Mouse (Mus musculus) kidney, embryonic 15.5 days (tissue): Measurements from ENCODE around the gene Adam17. TPM values are rescaled to one million over a fixed set of nuclear protein-coding genes. Genes with fewer than 3 reads are reported as not detected.
"Not testable (repeated sequence)": the region's sequence is repeated elsewhere in the genome, so short reads cannot be mapped to it uniquely, and the experiment has no call there.

Experiments used
- ATAC-seq: fragments of 200-750 bp; cut with Nextera tagmentation; replicated peaks from 2 replicates; pipeline ENCODE4 v1.8.0; 2017; ENCODE audit warnings: moderate TSS enrichment; ENCODE audit not compliant: low FRiP score
- H3K27ac ChIP-seq: fragments of 300-500 bp; sonication (generic); 2 replicates; pipeline ENCODE4 v1.5.1; 2015; ENCODE audit warnings: mild to moderate bottlenecking, inconsistent platforms
- H3K27me3 ChIP-seq: fragments of 300-500 bp; sonication (generic); 2 replicates; pipeline ENCODE4 v1.6.1; 2015; ENCODE audit warnings: inconsistent platforms
- H3K36me3 ChIP-seq: fragments of 300-500 bp; sonication (generic); 2 replicates; pipeline ENCODE4 v1.6.1; 2015; ENCODE audit warnings: inconsistent platforms
- H3K4me1 ChIP-seq: fragments of 300-500 bp; sonication (generic); 2 replicates; pipeline ENCODE4 v1.6.1; 2015; ENCODE audit warnings: inconsistent platforms
- H3K4me2 ChIP-seq: fragments of 300-500 bp; sonication (generic); 2 replicates; pipeline ENCODE4 v1.6.1; 2015; ENCODE audit warnings: moderate library complexity, mild to moderate bottlenecking, inconsistent platforms
- H3K4me3 ChIP-seq: fragments of 300-500 bp; sonication (generic); replicated peaks from 2 replicates; pipeline ENCODE4 v1.5.1; 2015; ENCODE audit warnings: mild to moderate bottlenecking, inconsistent platforms
- H3K9ac ChIP-seq: fragments of 300-500 bp; sonication (generic); 2 replicates; pipeline ENCODE4 v1.6.1; 2015; ENCODE audit warnings: mild to moderate bottlenecking, inconsistent platforms
- H3K9me3 ChIP-seq: fragments of 300-500 bp; sonication (generic); replicated peaks from 2 replicates; pipeline ENCODE4 v1.6.1; 2016; ENCODE audit warnings: inconsistent platforms
- WGBS: fragments of 180-500 bp; shearing (Covaris S2); methylation state at CpG from one replicate; pipeline ENCODE4 v1.1.7; 2015; ENCODE audit warnings: mixed read lengths; 5-methylcytosine and 5-hydroxymethylcytosine counted together
- polyA plus RNA-seq: library from polyadenylated mRNA; unstranded; fragments of >200 nt; fragmentation: Nextera tagmentation; extraction: Ambion mirVana; gene quantifications from 2 replicates; pipeline ENCODE4 v1.2.1, GENCODE M21; 2015

Gene Adam17
- 42.9 and 44.9 TPM in 2 replicates for polyA plus RNA-seq

- Histone ChIP-seq H3K9ac (peak within 1 kb of the TSS; percentile 79), H3K9me3 (no peaks in the 10 kb centered on the region), H3K27ac (peak within 1 kb of the TSS; percentile 96), H3K4me1 (peaks cover 14% of the 10 kb centered on the region), H3K4me2 (peak within 1 kb of the TSS; percentile 59), H3K27me3 (no peaks in the 10 kb centered on the region), H3K4me3 (peak within 1 kb of the TSS; percentile 69), H3K36me3 (no peaks in the 10 kb centered on the region)
- ATAC-seq: peak; percentile 98
- WGBS: under 1% methylated on average over 55 of the region's 55 CpGs
Measured at GRCm38 (mm10) chr12:21373100-21373819, at the start of gene Adam17. Gene Adam17, minus strand, starts transcription at chr12:21373632.

GRCm38 (mm10) chr12:21418621-21419131 lies 45.2 kb upstream of the Adam17 start:
- H3K27ac ChIP-seq: peak overlapping the region; percentile 87
- WGBS: 32% methylated on average over 11 of the region's 11 CpGs
- H3K9ac ChIP-seq: peak overlapping the region; percentile 43
- peaks cover 15% of the 10 kb centered on the region for H3K36me3 ChIP-seq
- H3K4me3 ChIP-seq: peak overlapping the region; percentile 96
- H3K9me3 ChIP-seq: no peaks in the 10 kb centered on the region
- no peak for ATAC-seq
- H3K4me1 ChIP-seq: peaks cover 27% of the 10 kb centered on the region
- H3K27me3 ChIP-seq: no peaks in the 10 kb centered on the region
- H3K4me2 ChIP-seq: peak overlapping the region; percentile 67

GRCm38 (mm10) chr12:21418083-21418482 lies 44.7 kb upstream of the Adam17 start:
- no peak for ATAC-seq
- Histone ChIP-seq H3K9ac (peak overlapping the region; percentile 43), H3K4me1 (peaks cover 27% of the 10 kb centered on the region), H3K4me2 (peak overlapping the region; percentile 67), H3K4me3 (peak overlapping the region; percentile 96), H3K9me3 (peaks cover 5% of the 10 kb centered on the region), H3K27me3 (no peaks in the 10 kb centered on the region), H3K27ac (peak overlapping the region; percentile 87), H3K36me3 (peaks cover 21% of the 10 kb centered on the region)
- WGBS: 4% methylated on average over 10 of the region's 10 CpGs

GRCm38 (mm10) chr12:21417100-21418070 lies 44.0 kb upstream of the Adam17 start, which contains the start of gene Ywhaq:
Gene Ywhaq, minus strand, starts transcription at chr12:21417637.
- H3K4me3 ChIP-seq: peak within 1 kb of the TSS; percentile 96
- peak; percentile 100 for ATAC-seq
- peak within 1 kb of the TSS; percentile 67 for H3K4me2 ChIP-seq
- H3K4me1 ChIP-seq: peaks cover 27% of the 10 kb centered on the region
- peaks cover 10% of the 10 kb centered on the region for H3K9me3 ChIP-seq
- under 1% methylated on average over 94 of the region's 103 CpGs for WGBS
- peak within 1 kb of the TSS; percentile 100 for H3K27ac ChIP-seq
- H3K27me3 ChIP-seq: no peaks in the 10 kb centered on the region
- H3K36me3 ChIP-seq: peaks cover 28% of the 10 kb centered on the region
- peak within 1 kb of the TSS; percentile 97 for H3K9ac ChIP-seq

GRCm38 (mm10) chr12:21416506-21416905 lies 43.1 kb upstream of the Adam17 start:
- ATAC-seq: no peak
- peaks cover 36% of the 10 kb centered on the region for H3K36me3 ChIP-seq
- H3K27ac ChIP-seq: 0 out of 2 replicates have a peak overlapping the region, but pooled peaks have one; percentile 37
- peaks cover 27% of the 10 kb centered on the region for H3K4me1 ChIP-seq
- WGBS: under 1% methylated on average over 15 of the region's 15 CpGs
- peaks cover 10% of the 10 kb centered on the region for H3K9me3 ChIP-seq
- peak overlapping the region; percentile 62 for H3K4me2 ChIP-seq
- H3K4me3 ChIP-seq: peak overlapping the region; percentile 96
- no peaks in the 10 kb centered on the region for H3K27me3 ChIP-seq
- peak overlapping the region; percentile 97 for H3K9ac ChIP-seq

GRCm38 (mm10) chr12:21410620-21411019 lies 37.2 kb upstream of the Adam17 start:
- no peak overlapping the region for H3K4me3 ChIP-seq
- peaks cover 80% of the 10 kb centered on the region for H3K36me3 ChIP-seq
- no peak overlapping the region for H3K27ac ChIP-seq
- peaks cover 13% of the 10 kb centered on the region for H3K4me1 ChIP-seq
- H3K9ac ChIP-seq: no peak overlapping the region
- no peaks in the 10 kb centered on the region for H3K27me3 ChIP-seq
- H3K9me3 ChIP-seq: peaks cover 10% of the 10 kb centered on the region
- ATAC-seq: no peak
- WGBS: 97% methylated on average over 2 of the region's 2 CpGs
- no peak overlapping the region for H3K4me2 ChIP-seq

GRCm38 (mm10) chr12:21409651-21410050 lies 36.2 kb upstream of the Adam17 start:
- no peak overlapping the region for H3K9ac ChIP-seq
- no peaks in the 10 kb centered on the region for H3K27me3 ChIP-seq
- peaks cover 4% of the 10 kb centered on the region; the same call in 1 of the 2 replicates for H3K4me1 ChIP-seq
- 96% methylated on average over 3 of the region's 3 CpGs for whole genome bisulfite sequencing
- H3K4me3 ChIP-seq: no peak overlapping the region
- peaks cover 10% of the 10 kb centered on the region for H3K9me3 ChIP-seq
- no peak overlapping the region for H3K27ac ChIP-seq
- peaks cover 80% of the 10 kb centered on the region for H3K36me3 ChIP-seq
- H3K4me2 ChIP-seq: no peak overlapping the region
- no peak for ATAC-seq

- no peak for ATAC-seq
Measured at GRCm38 (mm10) chr12:21408789-21409367, 35.4 kb upstream of the Adam17 start.

GRCm38 (mm10) chr12:21402771-21403170 lies 29.3 kb upstream of the Adam17 start:
- no peak for ATAC-seq
- Histone ChIP-seq H3K4me1 (no peaks in the 10 kb centered on the region), H3K4me3 (no peak overlapping the region), H3K27me3 (no peaks in the 10 kb centered on the region), H3K9me3 (no peaks in the 10 kb centered on the region), H3K9ac (no peak overlapping the region), H3K27ac (no peak overlapping the region), H3K36me3 (peaks cover 72% of the 10 kb centered on the region), H3K4me2 (no peak overlapping the region)
- WGBS: 95% methylated on average over 5 of the region's 5 CpGs

More at GRCm38 (mm10) chr12:21408789-21409367, 35.4 kb upstream of the Adam17 start:
- Histone ChIP-seq H3K4me1 (no peaks in the 10 kb centered on the region), H3K9me3 (peaks cover 10% of the 10 kb centered on the region), H3K4me2 (no peak overlapping the region), H3K36me3 (peaks cover 81% of the 10 kb centered on the region), H3K27me3 (no peaks in the 10 kb centered on the region), H3K27ac (no peak overlapping the region), H3K4me3 (no peak overlapping the region), H3K9ac (no peak overlapping the region)
- WGBS: 97% methylated on average over 2 of the region's 2 CpGs

- H3K9ac ChIP-seq: no peak overlapping the region
- no peaks in the 10 kb centered on the region for H3K27me3 ChIP-seq
- H3K4me3 ChIP-seq: no peak overlapping the region
- H3K4me2 ChIP-seq: no peak overlapping the region
- no peaks in the 10 kb centered on the region for H3K4me1 ChIP-seq
- no peak for ATAC-seq
- H3K27ac ChIP-seq: no peak overlapping the region
- peaks cover 47% of the 10 kb centered on the region for H3K36me3 ChIP-seq
- no peaks in the 10 kb centered on the region for H3K9me3 ChIP-seq
- WGBS: over 99% methylated on average over 2 of the region's 2 CpGs
Measured at GRCm38 (mm10) chr12:21386201-21386600, 12.8 kb upstream of the Adam17 start.

- not testable (repeated sequence) for H3K4me1 ChIP-seq, ATAC-seq, H3K27ac ChIP-seq, H3K9ac ChIP-seq, H3K27me3 ChIP-seq, H3K9me3 ChIP-seq, H3K36me3 ChIP-seq, H3K4me2 ChIP-seq, H3K4me3 ChIP-seq
- WGBS: 70% methylated on average over 6 of the region's 6 CpGs
Measured at GRCm38 (mm10) chr12:21378765-21379346, 5.4 kb upstream of the Adam17 start.
